Mouse (Mus musculus) lung, postnatal 0 days (tissue): ENCODE measurements around the gene Ttll9.

ENCODE experiments used
- CTCF ChIP-seq: IDR thresholded peaks from 2 replicates; pipeline ENCODE4 v1.5.1; 2016; ENCODE audit warnings: antibody characterized with exemption, mild to moderate bottlenecking
- EP300 ChIP-seq: IDR thresholded peaks from 2 replicates; pipeline ENCODE4 v1.6.1; 2016; ENCODE audit warnings: antibody characterized with exemption, mild to moderate bottlenecking, control low read depth

DNA sequence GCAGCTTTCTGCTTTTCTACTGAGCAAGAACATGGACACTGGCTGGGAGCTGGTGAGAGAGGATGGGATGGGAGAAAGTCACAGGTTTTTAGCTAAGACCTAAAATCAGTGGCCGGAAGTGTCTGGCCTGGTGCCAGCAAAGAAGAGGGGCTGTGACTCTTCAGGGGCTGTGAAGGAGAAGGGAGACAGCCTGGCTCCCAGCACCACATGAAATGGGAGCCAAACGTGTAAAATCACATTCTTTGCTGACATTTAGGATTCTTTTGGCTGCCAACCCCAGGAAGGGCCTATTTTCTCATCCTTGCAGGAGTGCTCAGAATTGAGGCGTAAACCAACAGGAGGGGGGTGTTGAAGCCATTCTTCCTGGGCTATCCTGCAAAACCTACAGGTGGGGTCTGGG lies 81.6 kb downstream of the Ttll9 start:
- TF ChIP-seq CTCF (no peak), EP300 (no peak)
